Mouse (Mus musculus) thymus, postnatal 0 days (tissue): ENCODE results near the gene Pip5kl1. TPM values are rescaled to one million over a fixed set of nuclear protein-coding genes. Genes with fewer than 3 reads are reported as not detected.
A peak's percentile ranks its signal among the peaks of the same experiment; 100 is the strongest.

Experiments
- DNase-seq: peaks from one replicate; pipeline ENCODE4 v3.0.0-alpha.2; 2015; ENCODE audit warnings: low spot score
- polyA plus RNA-seq: library from polyadenylated mRNA; unstranded; fragments of >200 nt; fragmentation: Nextera tagmentation; extraction: Ambion mirVana; gene quantifications from 2 replicates; pipeline ENCODE4 v1.2.1, GENCODE M21; 2015

The Pip5kl1 gene
- polyA plus RNA-seq, 1 experiment from 2014 or later = 0.31 TPM

GRCm38 (mm10) chr2:32608778-32609435, 34.3 kb downstream of the Pip5kl1 start:
- peak; percentile 47 for DNase-seq

GRCm38 (mm10) chr2:32610610-32611229, 36.1 kb downstream of the Pip5kl1 start:
- peak; percentile 59 for DNase-seq

DNA sequence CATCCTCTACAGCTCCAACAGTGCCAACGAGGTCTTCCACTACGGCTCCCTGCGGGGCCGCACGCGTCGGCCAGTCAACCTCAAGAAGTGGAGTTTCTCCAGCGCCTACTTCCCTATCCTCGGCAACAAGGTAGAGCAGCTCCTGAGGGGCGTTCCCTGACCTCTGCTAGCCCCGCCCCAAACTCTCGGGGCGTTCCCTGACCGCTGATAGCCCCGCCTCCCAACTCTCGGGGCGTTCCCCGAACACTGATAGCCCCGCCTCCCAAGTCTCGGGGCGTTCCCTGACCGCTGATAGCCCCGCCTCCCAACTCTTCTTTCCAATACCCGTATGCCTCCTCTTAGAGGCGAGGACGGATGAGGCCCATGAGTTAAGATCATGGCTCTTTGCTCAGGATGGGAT, 37.7 kb downstream of the Pip5kl1 start:
- DNase-seq = no peak

DNA sequence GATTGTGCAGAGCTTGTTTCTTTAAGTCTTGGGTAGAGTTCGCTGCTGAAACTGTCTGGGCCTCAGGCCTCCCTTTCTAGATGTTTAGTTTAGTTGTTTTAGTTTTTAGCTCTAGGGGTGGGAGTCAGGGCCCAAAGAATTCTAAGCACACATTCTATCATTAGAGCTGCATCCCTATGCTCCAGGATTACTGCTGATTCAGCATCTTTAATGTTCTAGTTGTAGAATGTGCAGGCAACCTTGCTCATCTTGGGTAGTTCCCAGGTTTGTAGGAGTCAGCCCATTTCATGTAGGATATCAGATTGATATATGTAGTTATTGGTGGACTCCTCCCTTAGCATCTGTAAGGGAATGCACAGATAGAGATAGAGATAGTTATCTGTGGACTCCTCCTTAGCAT, 42.5 kb downstream of the Pip5kl1 start:
- no peak for DNase-seq

DNA sequence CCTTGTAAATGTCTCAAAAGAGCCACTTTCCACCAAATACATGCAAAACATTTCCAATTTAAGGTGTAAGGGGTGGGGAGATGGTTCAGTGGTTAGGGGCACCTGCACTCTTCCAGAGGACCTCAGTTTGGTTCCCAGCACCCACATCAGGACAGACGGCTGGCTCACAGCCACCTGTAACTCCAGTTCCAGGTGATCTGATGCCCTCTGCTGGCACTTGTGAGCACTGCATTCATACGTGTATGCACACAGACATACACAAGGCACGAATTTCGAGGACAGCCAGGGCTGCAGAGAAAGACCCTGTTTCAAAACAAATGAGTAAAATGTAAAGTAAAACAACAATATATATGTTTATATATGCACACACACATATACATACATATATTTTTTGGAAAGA, 43.0 kb downstream of the Pip5kl1 start:
- no peak for DNase-seq

DNA sequence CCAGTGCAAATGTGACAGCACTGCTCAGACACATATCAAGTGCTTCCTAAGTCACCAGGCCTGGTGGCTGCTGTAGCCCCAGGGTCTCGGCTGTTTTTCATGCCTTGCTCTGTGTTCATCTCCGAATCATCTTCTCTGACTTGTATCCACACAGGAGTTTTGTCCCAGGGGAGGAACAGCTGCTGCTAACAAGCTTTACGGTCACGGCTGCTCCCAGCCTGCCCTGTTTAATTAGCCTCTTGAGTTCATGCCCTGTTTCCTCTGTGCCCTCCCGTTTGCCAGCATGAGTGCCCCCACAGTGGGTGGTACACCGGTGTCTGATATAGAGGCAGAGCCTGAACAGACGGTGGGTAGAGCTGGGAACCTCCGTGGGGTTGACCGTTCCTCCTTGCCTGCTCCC, 43.5 kb downstream of the Pip5kl1 start:
- no peak for DNase-seq

GRCm38 (mm10) chr2:32620682-32621516, 46.3 kb downstream of the Pip5kl1 start:
- no peak for DNase-seq

DNA sequence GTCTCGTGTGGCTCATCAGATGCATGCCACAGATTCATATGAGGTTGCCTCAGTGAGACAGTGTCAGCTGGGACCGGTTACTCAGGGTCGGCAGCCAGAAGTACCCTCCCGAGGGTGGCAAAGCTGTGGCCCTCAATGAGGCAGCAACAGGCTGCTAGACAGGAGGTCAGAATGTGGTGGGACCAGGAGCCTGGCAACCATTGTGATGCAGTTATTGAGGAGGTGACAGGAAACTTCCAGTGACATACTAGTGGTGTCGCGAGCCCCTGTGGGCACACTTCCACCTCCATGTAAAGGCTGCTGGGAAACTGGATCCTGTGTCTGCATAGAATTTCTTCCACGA, 46.9 kb downstream of the Pip5kl1 start, which contains the start of gene Ak1:
TSS of gene Ak1 (plus strand) at position 242 of the 343 bp plus-strand sequence.
- DNase-seq = no peak

- DNase-seq = no peak
Measured at GRCm38 (mm10) chr2:32624111-32624748, 49.6 kb downstream of the Pip5kl1 start.

- no peak for DNase-seq
Measured at GRCm38 (mm10) chr2:32625212-32625872, 50.7 kb downstream of the Pip5kl1 start.

GRCm38 (mm10) chr2:32625873-32626694, 51.5 kb downstream of the Pip5kl1 start:
- no peak for DNase-seq

DNA sequence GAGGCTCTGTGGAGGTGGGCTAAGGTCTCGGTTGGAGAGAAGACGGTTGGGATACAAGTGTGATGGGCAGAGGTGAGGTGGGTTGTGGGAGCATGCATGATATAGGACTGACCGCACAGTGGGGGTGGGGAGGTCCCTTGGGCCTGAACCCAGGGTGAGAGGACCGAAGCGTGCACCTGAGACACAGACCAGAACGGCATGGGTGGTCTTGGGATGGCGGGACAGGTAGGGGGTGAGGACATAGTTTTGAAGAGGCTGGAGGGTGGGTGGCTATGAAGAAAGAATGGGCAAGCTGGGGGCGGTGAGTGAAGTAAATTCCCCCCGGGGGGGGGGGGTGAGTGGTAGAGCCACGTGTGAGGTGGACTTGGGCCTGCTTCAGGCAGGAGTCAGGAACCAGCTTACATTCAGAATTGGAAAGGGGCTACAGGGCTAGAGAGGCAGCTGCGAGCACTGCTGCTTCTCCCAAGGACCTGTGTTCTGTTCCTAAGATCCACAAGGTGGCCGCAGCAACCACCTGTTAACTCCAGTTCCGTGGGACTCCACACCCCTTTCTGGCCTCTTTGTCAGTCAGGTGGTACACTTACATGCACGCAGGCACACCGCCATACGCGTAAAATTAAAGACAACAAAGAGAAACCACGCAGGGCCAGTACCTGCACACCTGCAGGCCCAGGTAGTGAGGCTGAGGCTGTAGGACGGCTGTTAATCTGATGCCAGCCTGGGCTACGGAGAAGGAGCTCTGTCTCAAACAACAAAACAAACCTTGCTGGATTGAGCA, 52.9 kb downstream of the Pip5kl1 start:
- DNase-seq = no peak

GRCm38 (mm10) chr2:32628044-32628550, 53.5 kb downstream of the Pip5kl1 start:
- no peak for DNase-seq

DNA sequence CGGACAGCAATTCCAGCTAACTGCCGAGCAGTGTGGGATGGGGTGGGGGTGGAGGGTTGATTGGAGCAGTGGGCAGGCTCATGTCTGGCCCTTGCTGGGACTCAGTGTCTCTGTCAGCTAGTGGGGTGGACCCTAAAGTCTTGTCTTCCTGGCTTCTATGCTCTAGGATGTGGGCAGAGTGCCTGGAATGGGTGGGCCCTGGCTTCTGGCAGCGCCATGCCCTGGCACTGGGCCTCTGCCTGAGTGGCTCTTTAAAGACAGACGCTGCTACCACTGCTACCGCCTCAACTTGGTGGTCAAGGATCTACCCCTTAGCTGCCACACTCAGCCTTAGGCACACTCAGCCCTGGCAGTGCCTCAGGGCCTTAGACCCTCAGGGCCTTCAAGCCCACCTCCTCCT, 54.1 kb downstream of the Pip5kl1 start:
- DNase-seq = no peak

DNA sequence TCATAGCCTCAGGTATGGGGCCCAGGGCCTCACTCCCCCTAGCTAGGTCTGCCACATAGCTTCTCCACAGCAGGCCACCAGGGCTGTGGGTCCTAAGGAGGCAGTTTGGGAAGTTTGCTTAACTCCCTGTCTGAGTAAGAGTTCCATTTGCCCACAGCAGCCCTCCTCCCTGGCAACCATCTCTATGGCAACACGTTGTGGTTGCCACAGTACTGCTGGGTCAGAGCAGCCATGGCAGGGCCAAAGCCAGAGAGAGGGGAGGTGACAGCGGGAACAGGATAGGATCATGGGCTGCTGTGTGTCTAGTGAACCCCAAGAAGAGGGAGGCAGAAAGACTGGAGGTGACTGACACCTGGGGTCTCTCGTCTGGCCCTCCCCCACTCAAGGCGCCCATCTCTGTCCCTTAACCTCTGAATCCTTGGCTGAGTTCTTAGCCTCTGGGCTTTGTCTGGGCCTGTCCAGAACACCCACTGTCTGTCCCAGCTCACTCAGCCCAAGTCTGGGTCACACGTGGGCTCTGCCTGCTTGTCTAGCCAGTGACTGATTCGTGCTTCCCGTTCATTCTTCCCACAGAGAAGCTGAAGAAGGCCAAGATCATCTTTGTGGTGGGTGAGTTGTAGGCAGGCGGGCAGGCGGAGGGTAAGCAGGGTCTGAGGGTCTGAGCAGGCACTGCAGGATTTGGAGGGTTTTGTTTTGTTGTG, 54.8 kb downstream of the Pip5kl1 start:
- DNase-seq = peak; percentile 20

DNA sequence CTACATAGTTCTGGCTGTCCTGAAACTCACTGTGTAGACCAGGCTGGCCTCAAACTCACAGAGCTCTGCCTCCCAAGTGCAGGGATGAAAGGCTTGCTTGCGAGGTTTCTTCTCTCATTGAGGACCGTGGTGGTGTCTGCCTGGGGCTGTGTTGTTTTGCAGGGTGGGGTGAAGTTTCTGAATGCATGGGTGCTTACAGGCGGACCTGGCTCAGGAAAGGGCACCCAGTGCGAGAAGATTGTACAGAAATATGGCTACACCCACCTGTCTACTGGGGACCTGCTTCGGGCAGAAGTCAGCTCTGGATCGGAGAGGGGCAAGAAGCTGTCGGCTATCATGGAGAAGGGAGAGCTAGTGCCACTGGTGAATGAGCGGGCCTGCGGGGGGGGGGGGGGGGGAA, 55.4 kb downstream of the Pip5kl1 start:
- no peak for DNase-seq

GRCm38 (mm10) chr2:32631046-32631445, 56.4 kb downstream of the Pip5kl1 start:
- no peak for DNase-seq

- peak; percentile 83 for DNase-seq
Measured at GRCm38 (mm10) chr2:32631737-32632394, 57.3 kb downstream of the Pip5kl1 start.
